Mouse (Mus musculus) kidney, postnatal 25 days (tissue): Measurements from ENCODE around the gene Prkce.

ENCODE experiments used
- DNase-seq, 2 experiments: peaks; one replicate each; pipeline ENCODE4 v3.0.0; 2021; ENCODE audit warnings: mixed read lengths in 2 of 2

Gene Prkce

DNA sequence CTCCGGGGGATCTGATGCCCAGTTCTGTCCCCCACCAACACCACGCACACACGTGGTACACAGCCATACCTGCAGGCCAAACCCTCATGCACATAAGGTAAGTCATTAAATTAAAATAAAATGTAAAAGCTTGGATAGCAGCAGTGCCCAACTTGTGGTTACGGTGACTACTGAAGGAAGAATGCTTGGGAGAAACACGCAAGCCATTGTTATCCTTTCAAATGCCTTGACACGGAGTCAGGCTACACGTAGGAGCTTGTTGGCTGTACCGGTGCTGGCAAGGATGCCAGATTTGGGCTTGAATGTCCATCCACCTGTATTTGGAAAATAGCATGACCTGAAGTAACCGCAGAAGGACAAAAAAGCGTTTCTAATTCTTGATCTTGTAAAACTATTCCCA is 423.7 kb downstream of the Prkce start:
- DNase-seq = no peak

- peak in 1 of 2 experiments; percentile 14 for DNase-seq
Measured at GRCm38 (mm10) chr17:86592991-86593586, 425.5 kb downstream of the Prkce start.

- DNase-seq = no peak
Measured at GRCm38 (mm10) chr17:86595526-86595925, 427.9 kb downstream of the Prkce start.

- peak; percentile 27 to 68 for DNase-seq
Measured at GRCm38 (mm10) chr17:86601116-86601515, 433.5 kb downstream of the Prkce start.

- DNase-seq = no peak
Measured at GRCm38 (mm10) chr17:86601901-86602300, 434.3 kb downstream of the Prkce start.

DNA sequence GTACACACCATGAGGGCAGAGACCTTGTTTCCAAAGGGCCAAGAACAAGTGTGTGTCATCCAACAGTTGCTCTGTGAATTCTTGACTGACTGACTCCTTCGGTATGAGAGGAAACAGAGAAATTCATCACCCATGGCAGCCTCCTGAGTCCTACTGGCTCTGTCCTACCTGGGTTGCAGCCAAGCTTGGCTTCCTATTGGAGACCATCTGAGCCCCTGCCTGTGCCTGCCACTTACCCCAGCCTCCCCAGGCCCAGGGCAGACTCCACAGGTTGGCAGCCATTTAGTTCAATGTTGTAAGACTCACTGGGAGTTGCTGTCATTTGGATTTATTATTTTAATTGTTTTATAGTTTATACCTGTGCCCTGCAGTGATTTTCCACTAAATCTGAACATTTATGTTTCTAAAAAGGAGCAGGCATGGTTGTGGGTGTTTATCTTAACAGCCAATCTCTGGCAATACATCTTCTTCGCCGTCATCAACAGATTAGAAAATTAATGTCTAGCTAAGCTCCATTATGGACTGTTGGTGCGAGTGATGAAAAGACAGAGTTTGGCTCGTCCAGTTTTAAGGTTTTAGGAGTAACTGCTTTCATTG is 436.4 kb downstream of the Prkce start:
- peak; percentile 56 to 58 for DNase-seq

DNA sequence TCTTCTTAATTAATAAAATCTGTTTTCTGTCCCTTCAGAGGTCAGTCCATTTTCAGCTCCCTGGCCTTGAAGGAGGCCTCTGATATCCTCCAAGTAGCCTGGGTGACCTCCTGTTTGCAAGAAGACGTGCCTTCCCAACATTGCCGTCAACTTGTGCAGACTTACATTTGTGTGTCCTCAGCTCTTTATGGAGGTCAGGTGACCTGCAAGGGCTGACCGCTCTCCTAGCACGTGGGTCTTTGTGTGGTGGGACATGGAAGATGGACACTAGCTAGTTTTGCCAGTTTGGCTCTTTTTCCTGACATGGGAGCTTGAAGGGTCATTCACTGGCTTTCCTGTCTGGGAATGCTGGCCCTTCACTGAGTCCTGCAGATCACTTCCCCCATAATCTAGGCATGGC is 440.4 kb downstream of the Prkce start:
- peak; percentile 56 to 78 for DNase-seq

DNA sequence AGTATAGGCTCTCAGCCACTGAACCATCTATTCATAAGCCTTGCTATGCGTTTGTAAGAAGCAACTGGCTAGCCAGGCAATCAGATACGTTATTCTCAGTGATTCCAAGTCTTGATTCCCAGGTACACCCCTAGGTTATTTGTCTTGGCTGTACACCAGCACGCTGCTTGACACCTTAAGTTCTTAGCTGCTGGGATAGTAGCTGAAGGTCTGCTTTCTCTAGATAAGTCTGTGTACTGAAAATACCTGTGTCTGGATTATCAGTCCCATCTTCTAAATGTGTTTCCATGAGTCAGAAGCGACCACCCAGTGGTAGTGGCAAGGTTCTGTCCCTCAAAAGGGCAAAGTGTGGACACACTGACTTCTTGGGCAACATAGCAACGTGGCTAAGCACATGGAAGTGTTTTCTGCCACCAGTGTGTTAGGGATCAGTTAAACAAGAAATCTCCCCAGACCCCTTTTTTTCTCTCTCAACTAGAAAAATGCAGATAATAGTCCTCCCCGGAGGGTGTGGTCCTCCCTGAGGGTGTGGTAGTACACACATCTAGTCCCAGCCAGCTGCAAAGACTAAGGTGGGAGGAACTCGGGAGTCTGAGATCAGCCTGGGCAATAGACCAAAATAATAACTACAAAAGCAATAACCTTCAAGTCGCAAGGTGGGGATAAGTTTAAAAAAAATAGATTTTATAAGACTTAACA is 442.8 kb downstream of the Prkce start:
- no peak for DNase-seq

DNA sequence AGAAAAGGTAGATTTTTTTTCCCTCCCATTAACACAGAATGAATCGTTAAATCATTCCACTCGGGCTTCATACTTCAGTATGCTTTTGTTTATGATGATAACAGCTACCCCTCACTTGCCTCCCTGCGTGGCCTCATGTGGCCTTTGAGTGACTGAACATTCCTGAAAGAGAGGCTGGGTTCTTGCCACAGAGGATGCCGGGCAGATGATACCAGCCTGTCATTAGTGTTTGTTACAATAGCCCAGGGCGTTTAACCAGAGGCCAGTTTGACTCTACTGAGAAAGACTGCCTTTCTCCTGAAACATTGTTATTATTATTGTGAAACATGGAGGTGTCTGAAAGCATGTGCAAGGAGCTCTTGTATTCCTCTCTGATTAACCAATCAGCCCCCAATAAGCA is 444.2 kb downstream of the Prkce start:
- DNase-seq = no peak

GRCm38 (mm10) chr17:86615592-86616291 is 448.2 kb downstream of the Prkce start:
- no peak for DNase-seq

GRCm38 (mm10) chr17:86617570-86618237 is 450.1 kb downstream of the Prkce start:
- peak; percentile 34 to 64 for DNase-seq

- peak; percentile 65 to 84 for DNase-seq
Measured at GRCm38 (mm10) chr17:86618431-86618861, 450.9 kb downstream of the Prkce start.

- no peak for DNase-seq
Measured at GRCm38 (mm10) chr17:86622862-86623261, 455.3 kb downstream of the Prkce start.

DNA sequence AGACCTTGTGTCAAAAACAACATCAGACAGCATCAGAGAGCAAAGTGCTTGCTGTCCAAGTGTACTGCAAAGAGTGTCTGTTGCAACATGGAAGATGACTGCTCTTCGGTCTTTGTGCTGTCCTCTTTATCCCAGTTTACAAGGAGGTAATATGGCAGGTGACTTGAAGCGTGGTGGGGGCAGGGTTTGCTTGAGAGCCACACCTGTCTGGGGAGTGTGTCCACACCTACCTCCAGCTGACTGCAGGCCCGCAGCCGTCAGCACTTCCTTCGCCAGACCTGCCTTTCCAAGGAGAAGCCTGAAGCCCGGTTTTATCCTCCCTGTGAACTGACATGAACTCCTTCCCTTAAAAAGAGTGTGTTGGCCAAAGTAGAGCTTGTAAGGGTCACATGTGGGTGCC is 458.9 kb downstream of the Prkce start:
- DNase-seq = no peak

DNA sequence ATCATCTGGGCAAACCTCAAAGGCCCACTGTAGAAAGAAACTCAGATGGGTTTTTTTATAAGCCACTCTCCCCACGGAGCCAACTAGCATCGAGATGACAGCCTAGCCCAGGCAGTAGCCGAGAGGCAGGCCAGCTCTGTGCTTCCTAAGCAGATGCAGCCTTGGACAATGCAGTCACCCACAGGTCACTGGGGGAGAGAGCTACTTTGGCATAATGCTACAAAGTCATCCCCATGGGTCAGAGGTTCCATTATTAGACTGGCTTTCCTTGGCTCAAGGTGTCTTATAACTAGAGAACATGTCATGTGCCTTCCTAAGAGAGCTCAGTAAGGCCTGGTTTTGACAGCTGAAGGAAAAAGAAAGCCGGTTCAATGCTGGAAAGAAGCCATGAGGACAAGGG is 465.5 kb downstream of the Prkce start:
- peak; percentile 16 to 47 for DNase-seq

DNA sequence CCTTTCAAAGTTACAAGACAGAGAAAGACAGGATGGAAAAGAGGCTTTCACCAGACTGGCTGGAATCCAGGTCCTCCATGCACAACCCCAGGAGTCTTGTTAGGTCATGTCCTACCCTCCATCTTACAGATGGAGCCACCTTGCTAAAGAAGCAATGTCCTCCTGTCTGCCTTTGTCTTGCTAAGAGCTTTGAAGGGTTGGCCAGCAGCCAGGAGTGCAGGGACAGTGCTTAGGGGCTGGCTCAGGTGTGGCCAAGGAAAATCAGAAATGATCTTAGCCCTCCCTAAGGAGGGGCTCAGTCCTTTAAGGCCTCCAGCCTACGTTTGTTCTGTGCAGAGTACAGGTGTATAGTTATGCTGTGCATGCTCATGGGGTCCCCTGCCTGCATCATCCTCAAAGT is 469.7 kb downstream of the Prkce start:
- peak in 1 of 2 experiments; percentile 15 for DNase-seq

GRCm38 (mm10) chr17:86639279-86639678 is 471.7 kb downstream of the Prkce start:
- no peak for DNase-seq

GRCm38 (mm10) chr17:86647226-86647625 is 479.6 kb downstream of the Prkce start:
- DNase-seq = no peak

DNA sequence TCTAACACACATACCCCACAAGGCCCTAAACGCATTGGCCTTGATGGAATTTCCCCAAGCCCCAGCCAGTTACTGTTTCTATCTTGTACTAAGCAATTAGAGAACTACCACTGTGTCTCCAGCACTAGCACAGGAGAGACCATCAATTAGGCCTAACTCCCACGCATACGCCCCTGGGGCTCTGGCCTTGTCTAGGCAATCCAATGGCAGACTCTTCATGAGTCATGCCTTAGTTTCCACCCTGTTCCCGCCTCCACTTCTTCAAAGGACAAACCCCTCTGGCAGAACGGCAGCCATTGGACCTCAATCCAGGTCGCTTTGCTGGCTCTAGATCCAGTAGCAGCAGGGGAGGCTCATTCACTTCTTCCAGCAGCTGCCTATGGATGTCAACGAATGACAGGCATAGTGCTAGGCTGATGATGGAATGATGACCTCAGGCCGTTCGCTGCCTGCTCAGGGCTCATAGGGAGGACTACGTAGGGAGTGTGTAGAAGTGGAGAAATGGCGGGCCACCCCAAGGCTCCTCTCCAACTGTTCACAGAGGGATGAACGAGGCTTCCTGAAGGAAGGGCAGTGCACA is 481.4 kb downstream of the Prkce start:
- no peak for DNase-seq

DNA sequence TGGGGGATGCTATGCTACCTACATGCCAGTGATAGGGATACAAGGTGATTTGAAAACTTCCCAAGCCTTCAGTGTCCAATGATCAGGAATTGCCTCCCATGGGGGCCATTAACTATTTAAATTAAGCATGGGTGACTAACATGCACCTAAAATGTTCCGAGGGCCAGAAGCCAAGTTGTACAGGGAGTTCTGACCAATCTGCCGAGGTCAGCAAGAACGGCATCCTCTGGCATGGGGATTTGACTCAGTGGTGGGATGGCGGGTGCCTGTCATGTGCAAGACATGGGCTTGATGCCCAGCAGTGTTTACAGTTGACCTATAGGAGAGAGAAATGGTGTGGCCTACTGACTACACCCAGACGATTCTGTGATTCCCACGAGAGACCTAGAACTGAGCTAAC is 482.7 kb downstream of the Prkce start:
- DNase-seq = no peak

DNA sequence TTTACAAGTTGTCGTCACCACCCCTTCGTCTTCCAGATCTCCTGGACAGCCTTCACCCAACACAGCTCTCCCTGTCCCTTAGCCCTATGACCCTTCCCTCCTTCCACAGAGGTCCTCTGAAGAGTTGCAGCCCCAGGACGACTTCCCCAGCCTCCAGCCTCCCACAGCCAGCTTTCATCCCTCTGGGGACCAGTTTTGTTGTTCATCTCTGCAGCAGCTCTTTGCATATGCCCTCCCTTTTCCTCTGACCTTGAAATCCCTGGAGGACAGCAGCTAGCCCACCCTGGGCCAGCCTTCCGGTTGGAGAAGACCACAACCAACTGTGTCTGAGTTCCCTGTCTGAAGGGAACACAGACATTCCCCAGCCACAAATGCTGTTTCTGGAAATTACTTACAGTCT is 483.5 kb downstream of the Prkce start:
- DNase-seq = no peak

DNA sequence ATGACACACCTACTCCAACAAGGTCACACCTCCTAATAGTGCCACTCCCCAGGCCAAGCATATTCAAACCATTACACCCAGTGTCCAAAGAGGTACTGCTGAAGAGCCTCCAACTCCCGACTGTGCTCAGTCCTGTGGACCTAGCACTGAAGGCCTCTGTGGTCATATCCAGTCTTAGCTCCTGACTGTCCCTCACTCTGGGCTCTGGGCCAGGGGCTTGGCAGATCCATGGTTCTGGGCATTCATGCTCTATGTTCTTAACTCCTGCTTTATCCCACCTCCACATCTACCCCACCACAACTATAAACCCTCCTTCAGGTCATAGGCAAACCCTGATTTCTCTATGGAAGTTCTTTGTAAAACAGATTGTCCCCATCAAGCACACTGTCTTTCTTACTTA is 485.2 kb downstream of the Prkce start:
- DNase-seq = no peak

GRCm38 (mm10) chr17:86656369-86656768 is 488.8 kb downstream of the Prkce start:
- DNase-seq = no peak
